Mouse (Mus musculus) kidney, postnatal 10 days (tissue): ENCODE data around the gene Naa15.
"Not testable (repeated sequence)": the region's sequence is repeated elsewhere in the genome, so short reads cannot be mapped to it uniquely, and the experiment has no call there.

Experiments used
- DNase-seq: peaks from one replicate; pipeline ENCODE4 v3.0.0; 2021; ENCODE audit warnings: mixed read lengths

Gene Naa15

DNA sequence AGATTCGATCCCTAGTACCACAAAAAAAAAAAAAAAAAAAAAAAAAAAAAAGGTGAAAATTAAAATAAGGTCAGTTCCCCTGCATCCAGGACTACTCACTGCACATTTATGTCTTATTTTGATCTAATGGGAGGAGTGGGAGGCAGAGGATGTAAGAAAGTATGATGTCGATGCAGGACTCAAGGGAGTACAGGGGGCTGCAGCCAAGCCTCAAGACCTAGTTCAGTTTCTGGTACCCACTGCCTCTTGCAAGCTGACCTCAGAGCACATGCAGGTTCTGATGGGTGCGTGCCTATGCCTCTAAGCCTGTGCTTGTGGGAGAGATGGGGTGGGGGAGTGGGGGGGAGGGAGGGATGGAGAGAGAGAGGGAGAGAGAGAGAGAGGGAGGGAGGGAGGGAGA is 20.1 kb upstream of the Naa15 start:
- DNase-seq = no peak

DNA sequence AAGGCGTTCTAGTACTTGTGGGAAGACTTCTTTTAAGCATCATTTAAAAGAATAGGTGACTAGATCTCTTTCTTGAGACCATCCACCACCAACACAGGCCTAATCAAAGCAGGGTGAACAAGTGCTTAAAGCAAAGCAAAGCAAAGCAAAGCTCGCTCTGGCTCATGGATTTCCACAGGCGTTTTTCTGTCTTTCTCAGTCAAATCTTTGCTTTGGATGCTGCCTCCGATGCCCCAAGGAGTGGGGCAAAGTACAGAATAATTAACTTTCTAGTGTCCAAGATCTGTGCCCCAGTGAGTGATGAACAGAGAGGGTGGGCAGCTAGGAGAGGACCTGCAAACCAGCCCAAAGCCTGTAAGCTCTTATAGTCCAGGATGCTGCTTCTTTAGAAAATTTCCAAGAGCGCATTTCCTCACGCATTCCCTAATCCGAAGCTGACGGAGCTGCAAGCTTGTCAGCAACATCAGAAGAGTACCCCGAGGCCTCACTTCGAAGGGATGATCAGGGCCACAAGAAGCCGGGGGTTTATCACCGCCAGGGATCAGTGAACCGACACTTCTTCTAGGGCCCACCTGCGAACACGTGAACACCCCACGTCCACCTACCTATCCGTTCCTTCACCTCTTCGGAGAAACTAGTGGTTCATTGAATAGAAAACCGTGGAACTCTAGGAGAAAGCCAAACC is 19.3 kb upstream of the Naa15 start:
- DNase-seq = no peak

DNA sequence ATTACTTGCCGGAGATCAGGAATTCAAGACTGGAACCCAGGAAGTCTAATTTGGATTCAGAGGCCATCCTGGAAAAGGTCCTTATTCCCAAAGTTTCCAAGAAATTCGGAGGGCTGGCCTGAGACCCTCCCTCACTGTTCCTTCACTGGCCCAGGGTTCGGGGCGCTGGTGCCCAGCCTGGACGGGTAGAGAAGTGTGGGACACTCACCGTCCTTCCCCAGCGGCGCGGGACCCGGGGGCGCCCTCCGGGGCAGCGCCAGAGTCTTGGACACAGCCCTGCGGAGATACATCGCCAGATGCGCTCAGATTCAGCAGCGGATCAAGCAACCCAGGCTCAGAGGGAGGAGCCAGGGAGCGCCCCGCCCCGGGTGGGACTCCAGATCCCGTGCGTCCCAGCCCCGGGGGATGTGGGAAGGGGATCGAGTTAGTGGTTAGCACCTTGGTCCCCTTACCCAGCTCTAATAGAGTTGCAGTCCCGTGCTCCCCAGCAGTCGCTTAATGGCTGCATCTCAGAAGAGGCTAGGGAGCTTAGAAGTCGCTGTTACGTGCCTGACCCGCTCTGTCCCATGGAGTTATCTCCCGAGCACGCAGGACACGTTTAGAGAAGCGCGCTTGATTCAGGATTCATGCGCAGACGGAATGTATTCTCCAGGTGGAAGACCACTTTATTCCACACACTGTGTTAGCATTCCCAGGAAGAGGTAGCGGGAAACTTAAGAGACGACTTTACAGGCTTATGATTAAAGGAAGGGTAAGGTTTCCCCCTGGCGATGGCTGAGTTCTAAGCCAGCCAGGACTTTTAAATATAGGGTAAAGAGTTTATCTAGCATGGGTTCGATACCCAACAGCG is 18.5 kb upstream of the Naa15 start, which contains the start of gene Mgarp:
Gene Mgarp, minus strand, starts transcription at position 520 of the 850 bp plus-strand sequence.
- DNase-seq = peak; percentile 85

DNA sequence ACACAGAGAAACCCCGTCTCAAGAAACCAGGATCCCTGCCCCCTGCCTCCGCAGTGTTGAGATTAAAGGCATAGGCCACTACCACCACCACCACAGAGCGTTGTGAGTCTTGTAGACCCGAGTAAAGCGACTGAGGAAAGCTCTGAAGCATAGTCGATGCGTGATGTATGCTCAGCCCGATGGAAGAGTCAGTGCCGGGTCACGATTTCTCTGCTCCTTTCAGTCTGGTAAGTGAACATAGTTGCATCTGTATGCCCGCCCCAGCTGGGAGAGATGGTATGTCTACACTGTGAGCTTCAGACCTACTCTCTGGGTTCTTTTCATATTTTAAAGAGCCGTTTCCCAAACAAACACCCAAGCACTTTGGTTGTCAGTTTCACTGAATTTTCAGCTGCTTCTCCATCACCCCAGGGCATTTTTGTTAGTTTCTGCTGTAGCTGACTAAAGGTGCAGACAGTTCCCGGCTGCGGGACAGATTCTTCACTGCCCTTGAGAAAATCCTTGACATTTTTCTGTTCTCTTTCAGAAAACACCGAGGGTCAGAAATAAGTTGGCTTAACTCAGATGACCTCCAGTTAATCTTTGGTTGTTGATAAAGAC is 17.1 kb upstream of the Naa15 start:
- no peak for DNase-seq

DNA sequence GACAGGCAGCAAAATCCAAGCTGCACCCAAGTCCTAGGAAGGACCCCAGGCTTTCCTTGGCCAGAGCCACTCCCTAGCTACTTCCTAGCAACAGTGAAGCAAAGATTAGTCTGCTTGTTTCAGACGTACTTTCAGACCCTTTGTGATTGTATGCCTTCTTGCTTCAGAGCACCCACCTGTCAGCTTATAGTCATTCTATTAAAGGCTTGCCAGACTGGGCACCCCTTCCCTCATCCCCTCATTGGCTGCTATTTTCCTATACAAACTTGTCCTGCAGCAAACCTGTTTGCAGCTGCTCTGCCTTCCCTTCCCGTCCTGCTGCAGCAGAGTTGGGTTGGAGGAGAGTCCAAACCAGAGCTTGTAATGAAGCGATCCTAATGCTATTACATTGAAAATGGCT is 16.3 kb upstream of the Naa15 start:
- DNase-seq = no peak

DNA sequence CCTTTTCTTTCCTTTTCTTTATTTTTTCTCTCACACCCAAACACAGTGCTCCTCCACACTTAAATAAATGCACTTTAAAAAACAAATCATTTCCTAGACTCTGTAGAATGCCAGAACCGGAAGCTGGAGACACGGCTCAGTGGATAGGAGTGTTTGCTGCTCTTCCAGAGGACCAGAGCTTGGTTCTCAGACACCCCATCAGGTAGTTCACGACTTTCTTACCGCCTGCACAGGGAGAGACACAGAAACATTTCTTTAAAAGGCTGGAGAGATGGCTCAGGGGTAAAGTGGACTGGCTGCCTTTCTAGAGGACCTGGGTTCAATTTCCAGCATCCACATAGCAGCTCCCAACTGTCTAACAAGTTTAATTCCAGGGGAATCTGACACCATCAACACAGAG is 15.4 kb upstream of the Naa15 start:
- no peak for DNase-seq

DNA sequence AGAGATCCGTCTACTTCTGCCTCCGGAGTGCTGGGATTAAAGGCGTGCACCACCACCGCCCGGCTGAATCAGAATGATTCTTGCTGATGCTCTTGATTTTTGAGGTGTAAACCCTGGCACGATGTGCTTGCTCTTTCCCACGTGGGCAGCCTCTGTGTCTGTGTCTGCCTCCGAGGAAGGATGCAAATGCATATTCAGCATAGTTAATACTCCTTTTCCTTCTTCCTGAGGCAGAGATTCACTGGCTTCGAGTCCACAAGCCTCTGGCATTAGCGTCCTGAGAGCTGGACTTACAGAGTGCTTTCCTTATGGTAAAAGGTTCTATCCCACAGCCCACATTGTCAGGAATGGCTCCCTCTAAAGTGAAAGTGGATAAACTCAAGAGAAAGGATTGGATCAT is 14.3 kb upstream of the Naa15 start:
- DNase-seq = no peak

DNA sequence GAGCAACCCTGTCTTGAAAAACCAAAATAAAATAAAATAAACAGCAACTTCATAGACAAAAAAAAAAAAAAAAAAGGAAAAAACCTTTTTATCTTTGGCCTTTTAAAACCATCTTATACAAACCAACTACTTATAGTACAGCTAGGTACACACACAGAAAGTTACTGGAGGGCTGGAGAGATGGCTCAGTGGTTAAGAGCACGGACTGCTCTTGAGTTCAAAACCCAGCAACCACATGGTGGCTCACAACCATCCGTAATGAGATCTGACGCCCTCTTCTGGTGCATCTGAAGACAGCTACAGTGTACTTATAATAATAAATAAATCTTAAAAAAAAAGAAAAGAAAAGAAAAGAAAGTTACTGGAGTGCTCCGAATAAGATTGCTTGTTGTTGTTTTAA is 12.9 kb upstream of the Naa15 start:
- not testable (repeated sequence) for DNase-seq

DNA sequence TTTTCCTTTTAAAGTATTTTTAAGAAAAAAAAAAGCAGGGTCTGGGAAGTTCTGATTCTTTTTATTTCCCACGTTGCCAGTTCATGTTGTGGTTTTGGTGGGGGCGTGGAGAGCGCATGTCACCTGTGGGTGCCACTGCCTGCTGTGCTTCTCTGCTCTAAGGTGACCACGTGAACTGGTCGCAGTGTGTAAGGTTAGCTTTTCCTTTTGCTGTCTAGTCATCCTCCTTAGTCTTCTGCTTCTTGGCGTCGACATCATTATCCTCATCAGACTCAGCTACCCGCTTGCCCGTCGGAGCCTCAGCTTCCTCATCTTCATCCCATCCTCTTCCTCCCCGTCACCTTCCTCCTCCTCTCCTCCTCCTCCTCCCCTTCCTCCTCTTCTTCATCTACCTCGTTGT is 12.3 kb upstream of the Naa15 start:
- no peak for DNase-seq

DNA sequence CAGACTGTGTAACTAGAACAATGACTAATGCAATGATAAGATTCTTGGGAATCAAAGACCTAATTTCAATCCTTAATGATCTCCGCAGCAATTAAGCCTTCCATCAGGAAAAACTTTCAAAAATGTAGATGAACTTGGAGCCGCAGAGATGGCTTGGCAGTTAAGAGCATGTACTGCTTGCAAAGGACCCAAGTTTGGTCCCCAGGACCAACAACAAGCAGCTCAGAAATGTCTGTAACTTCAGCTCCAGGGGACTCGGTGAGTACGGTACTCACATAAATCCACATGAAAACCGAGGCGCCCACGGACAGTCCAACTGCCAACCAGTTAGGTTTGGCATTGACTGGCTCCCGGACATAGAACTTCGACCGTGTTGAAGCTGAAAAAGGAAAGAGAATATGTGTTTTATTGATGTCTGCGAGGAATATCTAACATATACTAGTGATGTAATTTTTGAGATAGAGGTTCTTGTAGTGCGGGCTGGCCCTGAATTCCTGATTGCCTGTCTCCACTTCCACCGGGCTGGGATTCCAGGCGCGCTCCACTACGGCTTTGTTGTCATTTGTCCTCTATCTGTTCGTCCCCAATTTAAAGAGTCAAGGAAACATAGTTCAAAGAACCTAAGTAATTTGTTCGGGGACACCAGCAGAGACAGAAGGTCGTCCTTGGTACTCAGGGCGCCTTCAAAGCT is 6.9 kb upstream of the Naa15 start:
- peak; percentile 24 for DNase-seq

DNA sequence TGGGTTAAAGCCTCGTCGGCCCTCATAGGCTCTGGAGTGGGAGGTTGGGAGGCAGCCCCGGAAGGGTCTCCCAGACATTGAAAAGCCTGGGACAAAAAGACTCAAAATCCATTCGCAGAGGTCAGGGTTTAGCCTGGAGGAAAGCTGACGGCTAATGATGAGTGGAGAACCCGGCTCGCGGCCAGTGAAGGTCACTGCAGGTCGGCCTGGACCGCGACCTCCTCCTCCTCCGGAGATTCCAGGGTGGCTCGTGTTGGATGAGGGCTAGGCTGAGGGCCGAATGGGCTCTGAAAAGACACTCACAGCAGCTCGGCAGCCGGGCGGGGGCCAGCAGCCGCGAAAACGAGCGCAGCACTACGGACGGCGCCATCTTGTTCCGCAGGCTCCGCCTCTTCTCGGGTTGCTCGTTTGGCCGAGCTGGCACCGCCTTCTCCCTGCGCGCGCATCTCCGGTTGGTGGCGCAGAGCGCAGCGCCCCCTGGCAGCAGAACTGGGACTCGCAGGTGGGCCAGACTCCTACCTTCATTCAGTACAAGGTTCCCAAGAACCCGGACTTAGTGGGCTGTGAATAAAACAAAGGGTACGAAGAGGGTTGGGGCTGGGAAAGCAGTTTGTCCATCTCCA is 6.3 kb upstream of the Naa15 start, which contains the start of gene Ndufc1:
Gene Ndufc1, minus strand, starts transcription at position 428 of the 623 bp plus-strand sequence.
- peak; percentile 99 for DNase-seq

DNA sequence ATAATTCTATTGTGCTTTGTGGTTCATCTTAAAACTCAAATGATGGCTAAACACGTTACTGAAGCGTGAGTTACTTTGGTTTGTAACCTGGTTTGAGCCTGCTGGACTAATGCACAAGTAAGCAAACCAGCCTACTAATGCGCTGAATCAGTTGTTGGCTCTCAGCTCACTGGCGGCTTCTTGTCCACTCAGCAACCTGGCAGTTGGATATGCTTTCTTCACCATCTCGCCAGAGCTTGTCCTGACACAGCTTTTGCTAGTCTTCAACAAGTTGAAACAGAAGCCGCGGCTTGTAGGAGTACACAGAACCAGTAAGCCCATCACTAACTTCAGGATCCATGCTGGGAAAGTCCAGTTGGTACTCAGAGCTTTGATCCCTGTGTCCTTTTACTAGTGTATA is 2.5 kb upstream of the Naa15 start:
- DNase-seq = no peak

DNA sequence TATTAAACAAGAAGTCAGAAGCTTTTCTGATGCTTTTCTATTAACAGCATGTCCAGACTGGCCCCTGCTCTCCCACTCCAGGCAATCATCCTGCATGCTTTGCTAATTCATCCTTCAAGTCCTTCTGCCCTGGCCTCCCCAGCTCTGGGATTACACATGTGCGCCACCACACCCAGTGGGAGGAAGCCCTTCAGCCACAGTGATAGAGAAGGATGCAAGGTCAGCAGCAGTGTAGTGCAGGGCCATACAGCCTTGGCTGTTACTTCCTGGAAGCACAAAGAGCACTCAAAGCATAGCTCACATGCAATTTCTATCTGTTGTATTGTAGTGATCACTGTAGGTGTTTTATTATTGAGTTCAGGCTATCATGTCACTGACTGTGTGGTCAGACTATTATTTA is 1.7 kb upstream of the Naa15 start:
- peak; percentile 25 for DNase-seq

DNA sequence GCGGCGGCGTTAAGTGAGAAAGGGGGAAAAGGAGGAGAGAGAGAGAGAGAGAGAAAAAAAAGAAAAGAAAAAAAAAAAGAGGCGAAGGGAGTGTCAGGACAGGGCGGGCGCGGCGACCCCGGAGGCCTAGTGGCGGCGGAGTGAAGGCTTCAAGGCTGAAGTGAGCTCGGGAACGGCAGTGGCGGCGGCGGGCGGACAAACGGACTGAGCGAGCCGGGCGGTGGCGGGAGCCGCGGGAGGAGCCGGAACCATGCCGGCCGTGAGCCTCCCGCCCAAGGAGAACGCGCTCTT is 1.1 kb downstream of the Naa15 start:
- no peak for DNase-seq

DNA sequence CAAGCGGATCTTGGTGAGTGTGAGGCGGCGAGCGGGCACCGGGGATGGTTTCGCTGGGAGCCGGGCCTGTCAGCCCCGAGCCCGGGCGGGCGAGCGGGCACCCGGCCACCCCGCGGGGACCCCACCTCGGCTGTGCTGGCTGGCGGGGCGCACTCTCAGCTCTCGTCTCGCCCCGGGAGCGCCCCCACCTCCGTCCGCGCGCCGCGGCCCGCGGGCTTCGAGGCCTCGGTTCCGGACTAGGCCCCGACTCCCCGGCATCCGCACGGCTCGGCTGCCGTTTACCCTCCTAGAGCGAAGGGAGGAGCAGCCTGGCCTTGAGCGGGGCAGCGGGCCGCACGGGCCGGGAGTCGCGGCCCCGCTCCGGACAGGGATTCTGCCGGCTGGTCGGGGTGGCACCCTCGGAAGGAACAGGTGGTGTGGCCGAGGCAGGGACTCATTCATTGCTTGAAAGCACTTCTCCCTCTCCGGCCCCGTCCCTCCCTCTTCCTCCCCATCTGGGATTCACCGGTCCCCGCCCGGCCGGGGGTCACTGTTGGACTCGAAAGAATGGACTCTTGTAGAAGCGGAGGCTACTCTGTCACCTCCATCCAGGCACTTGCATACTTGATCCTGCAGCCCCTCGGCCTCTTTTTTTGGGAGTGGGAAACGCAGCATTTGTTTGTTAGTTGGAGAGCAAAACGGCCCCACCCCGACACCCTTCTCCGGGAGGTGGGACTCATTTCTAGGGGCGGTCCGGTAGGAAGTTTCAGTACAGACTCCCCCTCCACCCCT is 1.6 kb downstream of the Naa15 start:
- DNase-seq = peak; percentile 72

DNA sequence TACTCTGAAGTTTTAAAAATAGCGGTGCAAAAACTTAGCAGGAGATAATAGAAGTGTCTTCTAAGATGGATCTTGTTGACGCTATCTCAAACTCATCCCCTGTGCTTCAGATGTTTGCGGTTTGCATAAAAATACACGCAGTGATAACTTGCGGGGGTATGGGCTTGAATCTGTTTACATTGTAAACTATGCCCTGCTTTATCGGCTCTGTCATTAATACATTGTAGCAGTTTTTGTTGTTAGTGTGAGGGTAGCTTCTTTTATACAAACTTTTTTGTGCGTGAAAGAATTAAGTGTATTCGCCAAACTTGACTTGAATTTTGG is 2.1 kb downstream of the Naa15 start:
- DNase-seq = no peak

DNA sequence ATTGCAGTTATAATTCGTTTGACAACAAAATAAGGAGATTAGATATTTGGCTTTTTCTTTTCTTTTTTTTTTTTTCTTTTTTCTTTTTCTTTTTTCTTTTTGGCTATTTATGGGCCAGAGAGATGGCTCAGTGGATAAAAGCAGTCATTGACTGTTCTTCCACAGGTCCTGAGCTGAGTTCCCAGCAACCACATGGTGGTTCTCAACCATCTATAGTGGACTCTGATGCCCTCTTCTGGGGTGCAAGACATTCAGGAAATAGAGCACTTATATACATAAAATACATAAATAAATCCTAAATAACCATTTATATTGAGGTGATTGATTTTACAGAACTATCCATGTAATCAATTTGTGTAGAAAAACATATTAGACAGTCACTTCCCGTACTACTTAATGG is 2.5 kb downstream of the Naa15 start:
- DNase-seq = no peak

DNA sequence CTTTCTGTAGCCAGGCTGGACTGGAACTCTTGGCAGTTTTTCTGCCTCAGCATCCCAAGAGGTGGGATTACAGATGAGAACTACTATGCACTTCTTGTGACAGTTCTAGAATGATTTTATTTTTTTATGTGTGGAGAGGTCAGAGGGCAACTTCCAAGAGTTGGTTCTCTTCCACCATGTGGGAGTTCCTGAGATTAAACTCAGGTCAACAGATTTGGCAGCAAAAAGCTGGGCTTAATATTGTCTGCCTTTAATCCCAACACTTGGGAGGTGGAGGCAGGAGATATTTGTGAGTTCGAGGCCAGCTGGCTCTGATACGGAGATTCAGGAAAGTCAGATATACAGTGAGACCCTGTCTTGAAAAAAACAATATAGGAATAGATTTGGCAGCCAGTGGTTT is 3.0 kb downstream of the Naa15 start:
- no peak for DNase-seq

DNA sequence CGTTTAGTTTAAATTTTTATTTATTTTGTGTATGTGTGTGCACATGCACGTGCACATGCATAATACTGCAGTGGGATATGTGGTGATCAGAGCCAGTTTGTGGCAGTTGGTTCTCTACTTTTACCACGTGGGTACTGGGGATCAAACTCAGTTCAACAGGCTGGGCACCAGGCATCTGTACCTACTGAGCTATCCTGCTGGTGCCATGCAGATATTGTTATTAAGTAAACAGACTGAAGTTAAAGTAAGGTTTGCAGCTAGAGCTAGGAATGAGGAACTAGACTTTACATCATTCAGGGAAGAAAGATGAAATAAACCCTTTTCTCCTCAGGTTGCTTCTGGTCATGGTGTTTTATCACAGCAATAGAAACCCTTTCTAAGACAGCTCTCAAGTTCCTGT is 7.0 kb downstream of the Naa15 start:
- no peak for DNase-seq

DNA sequence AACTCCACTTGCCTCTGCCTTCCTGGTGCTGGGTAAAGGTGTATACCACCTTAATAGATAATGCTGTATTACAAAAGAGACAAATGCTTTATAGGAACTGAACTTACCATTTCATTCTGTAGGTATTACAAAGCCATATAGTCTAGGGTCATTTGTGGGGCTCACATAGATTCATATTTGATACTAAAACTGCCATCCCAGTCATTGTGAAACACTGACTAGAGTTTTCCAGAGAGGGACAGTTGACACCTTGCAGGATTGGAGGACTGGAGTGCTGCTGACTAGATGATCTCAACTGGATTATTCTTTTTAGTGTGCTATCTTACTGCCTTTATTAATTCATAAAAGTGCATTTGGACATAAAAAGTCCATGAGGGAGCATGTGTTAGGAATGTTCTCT is 10.4 kb downstream of the Naa15 start:
- DNase-seq = no peak

DNA sequence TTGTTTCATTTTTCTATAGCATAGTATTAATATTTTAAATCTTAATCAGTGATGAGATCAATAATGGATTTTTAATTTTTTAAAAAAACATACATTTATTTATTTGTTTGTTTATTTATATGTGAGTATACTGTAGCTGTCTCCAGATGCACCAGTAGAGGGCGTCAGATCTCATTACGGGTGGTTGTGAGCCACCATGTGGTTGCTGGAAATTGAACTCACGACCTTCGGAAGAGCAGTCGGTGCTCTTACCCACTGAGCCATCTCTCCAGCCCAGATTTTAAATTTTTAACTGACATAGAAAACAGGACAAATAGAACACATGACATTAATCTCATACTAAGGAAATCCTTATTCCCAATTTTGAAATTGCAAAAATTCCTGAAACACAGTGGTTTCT is 19.4 kb downstream of the Naa15 start:
- DNase-seq = not testable (repeated sequence)

DNA sequence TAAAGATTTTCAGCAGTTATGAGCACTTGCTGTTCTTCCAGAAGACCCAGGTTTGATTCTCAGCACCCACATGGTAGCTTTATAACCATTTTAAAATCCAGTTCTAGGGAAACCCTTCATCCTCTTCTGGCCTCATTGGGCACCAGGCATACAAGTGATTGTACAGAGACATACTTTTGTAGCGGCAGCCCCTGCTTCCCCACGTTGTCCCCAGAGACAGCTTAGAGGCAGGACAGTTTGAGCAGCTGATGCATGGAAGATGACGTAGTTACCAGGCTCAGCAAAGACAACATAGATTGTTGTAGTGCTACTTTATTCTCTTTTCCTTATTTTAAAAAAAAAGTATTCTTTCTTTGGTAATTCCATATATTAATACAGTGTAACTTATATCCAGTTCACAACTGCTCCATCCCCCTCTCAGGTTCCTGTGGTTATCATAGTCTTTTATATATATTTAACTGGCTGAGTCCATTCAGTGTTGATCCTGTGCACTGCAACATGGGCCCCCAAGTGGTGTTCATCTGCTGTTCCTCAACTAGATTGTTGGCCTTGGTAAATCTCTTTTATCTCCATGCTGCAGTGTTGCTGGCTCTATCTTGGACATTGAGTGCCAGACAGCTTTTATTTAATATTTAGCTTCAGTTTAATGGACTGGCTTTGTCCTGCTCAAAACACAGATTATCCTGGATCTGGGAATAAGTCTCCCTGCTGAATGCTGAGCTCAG is 20.1 kb downstream of the Naa15 start:
- no peak for DNase-seq
